Mouse (Mus musculus): ENCODE results near the gene Arel1.

Gene Arel1

GRCm38 (mm10) chr12:84948584-84949285, 22.0 kb downstream of the Arel1 start:
- no peak for DNase-seq (ENCODE audit: low read depth)

- DNase-seq (ENCODE audit: low read depth): no peak
These were observed 22.7 kb downstream of the Arel1 start for GRCm38 (mm10) chr12:84947894-84948583.

GRCm38 (mm10) chr12:84944813-84945553, 25.7 kb downstream of the Arel1 start:
- DNase-seq (ENCODE audit: low read depth): no peak

- DNase-seq (ENCODE audit: low read depth): no peak
These were observed 26.4 kb downstream of the Arel1 start for GRCm38 (mm10) chr12:84944150-84944812.

- DNase-seq (ENCODE audit: low read depth): no peak
These were observed 27.4 kb downstream of the Arel1 start for GRCm38 (mm10) chr12:84943006-84943952.

- no peak for DNase-seq (ENCODE audit: low read depth)
These were observed 29.0 kb downstream of the Arel1 start for GRCm38 (mm10) chr12:84941717-84942116.

- DNase-seq (ENCODE audit: low read depth): no peak
These were observed 30.4 kb downstream of the Arel1 start for GRCm38 (mm10) chr12:84940343-84940742.

GRCm38 (mm10) chr12:84939117-84939516, 31.6 kb downstream of the Arel1 start:
- no peak for DNase-seq (ENCODE audit: low read depth)

GRCm38 (mm10) chr12:84935343-84935742, 35.4 kb downstream of the Arel1 start:
- no peak for DNase-seq (ENCODE audit: low read depth)

- no peak for DNase-seq (ENCODE audit: low read depth)
These were observed 38.5 kb downstream of the Arel1 start for GRCm38 (mm10) chr12:84932210-84932609.

- DNase-seq (ENCODE audit: low read depth): no peak
These were observed 44.2 kb downstream of the Arel1 start for GRCm38 (mm10) chr12:84926542-84926941.

GRCm38 (mm10) chr12:84924324-84924723, 46.4 kb downstream of the Arel1 start:
- no peak for DNase-seq (ENCODE audit: low read depth)

- DNase-seq (ENCODE audit: low read depth): no peak
These were observed 48.8 kb downstream of the Arel1 start for GRCm38 (mm10) chr12:84921881-84922419.

GRCm38 (mm10) chr12:84918809-84919208, 51.9 kb downstream of the Arel1 start:
- DNase-seq (ENCODE audit: low read depth): no peak

- DNase-seq (ENCODE audit: low read depth): no peak
These were observed 52.9 kb downstream of the Arel1 start for GRCm38 (mm10) chr12:84917799-84918198.

GRCm38 (mm10) chr12:84914959-84915358, 55.7 kb downstream of the Arel1 start:
- no peak for DNase-seq (ENCODE audit: low read depth)

GRCm38 (mm10) chr12:84912652-84913104, 58.0 kb downstream of the Arel1 start:
- DNase-seq (ENCODE audit: low read depth): no peak

GRCm38 (mm10) chr12:84911640-84912039, 59.1 kb downstream of the Arel1 start:
- no peak for DNase-seq (ENCODE audit: low read depth)

GRCm38 (mm10) chr12:84910066-84910465, 60.6 kb downstream of the Arel1 start:
- DNase-seq (ENCODE audit: low read depth): no peak

- DNase-seq (ENCODE audit: low read depth): no peak
These were observed 62.8 kb downstream of the Arel1 start for GRCm38 (mm10) chr12:84907627-84908480.
